Mouse (Mus musculus) spleen, postnatal 14 days (tissue): ENCODE results near the gene Ahsa2.
A peak's percentile ranks its signal among the peaks of the same experiment; 100 is the strongest.
"Not testable (repeated sequence)": the region's sequence is repeated elsewhere in the genome, so short reads cannot be mapped to it uniquely, and the experiment has no call there.

Source experiments
- DNase-seq, 2 experiments: peaks; one replicate each; pipeline ENCODE4 v3.0.0; 2021 to 2022; ENCODE audit warnings: low spot score in 2 of 2

Ahsa2 gene

DNA sequence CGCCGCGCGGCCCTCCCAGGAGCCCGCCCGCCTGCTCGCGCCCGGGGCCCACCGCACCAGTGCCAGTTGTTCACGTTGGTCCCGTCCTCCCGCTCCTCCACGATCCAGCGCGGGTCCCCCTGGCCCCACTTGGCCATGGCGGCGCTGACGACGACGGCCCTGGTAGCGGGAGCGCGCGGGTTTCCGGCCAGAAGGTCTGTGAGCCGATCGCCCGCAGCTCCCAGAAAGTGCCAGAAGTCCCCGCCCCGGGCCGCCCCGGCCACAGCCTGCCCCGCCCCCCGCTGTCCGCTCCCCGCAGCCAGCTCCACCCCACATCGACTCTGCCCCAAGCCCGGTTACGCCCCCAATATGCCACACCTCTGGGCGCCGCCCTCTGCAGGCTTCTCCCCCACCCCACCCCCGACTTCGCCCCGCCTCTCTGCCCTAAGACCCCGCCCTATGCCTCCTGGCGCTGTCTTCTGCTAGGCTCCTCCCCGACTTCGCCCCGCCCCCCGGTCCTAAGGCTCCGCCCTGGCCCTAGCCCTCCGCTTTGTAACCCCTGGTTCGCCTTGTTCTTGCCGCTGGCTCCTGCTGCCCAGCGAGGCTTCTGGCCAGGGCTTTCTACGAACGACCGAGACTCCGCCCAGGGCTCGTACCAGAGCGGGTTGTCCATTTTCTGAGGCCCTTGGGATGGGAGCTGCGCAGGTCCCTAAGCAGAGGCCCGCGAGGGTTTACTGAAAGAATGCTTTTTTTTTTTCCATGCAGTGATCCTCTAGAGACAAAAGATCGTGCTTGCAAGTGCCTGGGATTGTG lies at the start of gene Ahsa2:
Gene Ahsa2, minus strand, starts transcription at position 313 of the 792 bp plus-strand sequence.
- DNase-seq: peak; percentile 95 to 96

DNA sequence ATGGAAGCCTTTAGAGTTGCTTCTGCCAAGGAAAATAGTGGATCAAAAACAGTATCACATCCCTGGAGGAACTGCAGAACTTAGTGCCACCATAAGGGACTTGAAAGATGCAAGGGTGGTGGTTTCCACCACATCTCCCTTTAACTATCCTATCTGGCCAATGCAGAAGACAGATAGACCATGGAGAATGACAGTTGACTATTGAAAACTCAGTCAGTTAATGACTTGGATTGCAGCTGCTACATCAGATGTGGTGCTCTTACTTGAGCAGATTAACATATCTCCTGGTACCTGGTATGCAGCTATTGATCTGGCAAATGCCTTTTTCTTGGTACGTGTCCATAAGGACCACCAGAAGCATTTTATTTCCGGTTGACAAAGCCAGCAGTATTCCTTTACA lies 39.6 kb upstream of the Ahsa2 start:
- no peak for DNase-seq

DNA sequence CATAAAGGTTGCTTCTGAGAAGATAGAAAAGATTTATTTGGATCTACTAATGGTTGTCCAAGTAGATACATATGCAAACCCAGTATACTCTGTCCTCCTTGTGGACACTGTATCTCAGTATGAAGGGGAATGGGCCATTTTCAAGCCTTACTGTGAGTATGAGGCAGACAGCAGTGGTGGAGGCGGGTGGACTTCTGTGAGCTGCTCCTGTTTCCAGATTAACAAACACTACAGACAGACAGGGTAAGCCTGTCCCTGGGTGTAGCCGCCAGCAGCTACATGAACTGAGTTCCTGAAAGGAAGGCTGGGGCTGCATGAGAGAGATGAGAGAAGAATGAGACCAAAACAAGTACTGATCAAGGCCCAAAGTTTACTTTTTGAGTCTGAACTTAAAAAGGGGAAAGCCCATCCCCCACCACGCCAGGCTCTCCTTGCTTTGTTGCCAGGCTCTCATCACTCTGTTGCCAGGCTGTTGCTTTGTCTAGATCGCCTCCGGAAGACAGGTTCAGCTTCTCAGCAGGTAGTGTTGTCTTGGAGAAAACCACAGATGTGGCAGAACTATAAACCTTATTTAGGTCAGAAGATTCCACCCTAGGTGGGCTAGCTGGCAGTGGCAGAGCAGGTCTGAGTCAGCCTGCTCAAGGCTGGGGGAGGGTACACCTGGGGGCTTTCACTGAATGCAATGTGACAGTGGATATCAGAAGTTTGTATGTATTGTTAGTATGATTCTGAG lies 22.8 kb upstream of the Ahsa2 start, which contains the start of gene 1700093K21Rik:
Gene 1700093K21Rik, minus strand, starts transcription at position 683 of the 733 bp plus-strand sequence.
- no peak for DNase-seq

DNA sequence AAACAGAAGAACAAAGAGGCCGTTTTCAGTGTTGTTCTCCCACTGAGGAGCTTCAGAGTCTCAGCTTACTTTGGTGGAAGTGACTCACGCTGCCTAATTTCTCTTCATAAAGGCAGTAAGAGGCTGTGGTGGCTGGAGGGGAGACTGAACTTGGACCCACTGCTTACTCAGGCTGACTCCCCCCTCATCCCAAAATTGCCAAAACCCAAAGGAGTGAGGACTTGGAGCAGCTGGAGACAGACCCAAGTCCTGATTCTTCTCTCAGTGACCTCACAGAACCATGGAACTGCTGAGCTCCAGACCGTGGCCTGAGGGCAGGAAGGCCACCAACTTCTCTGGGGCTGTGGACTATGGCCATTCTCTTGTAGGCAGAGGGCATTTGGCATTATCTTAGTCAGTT lies 21.2 kb upstream of the Ahsa2 start:
- no peak for DNase-seq

DNA sequence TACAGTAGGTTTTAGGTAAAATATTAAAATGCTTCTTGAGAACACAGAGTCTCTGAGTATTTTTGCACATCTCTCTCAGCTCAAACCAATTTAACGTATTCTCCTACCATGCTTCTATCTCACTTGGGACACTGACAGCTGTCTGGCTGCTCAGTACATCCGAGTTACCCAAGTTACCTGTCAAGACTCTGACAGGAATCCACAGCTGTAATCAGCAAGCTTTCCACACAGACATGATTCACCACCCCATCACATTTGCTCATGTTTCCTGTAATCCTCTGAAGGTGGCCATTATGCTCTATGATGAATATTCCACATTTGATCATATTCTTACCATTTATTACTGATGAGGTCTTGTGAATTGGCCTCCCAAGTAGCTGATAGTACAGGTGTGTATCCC lies 17.5 kb upstream of the Ahsa2 start:
- DNase-seq: no peak

DNA sequence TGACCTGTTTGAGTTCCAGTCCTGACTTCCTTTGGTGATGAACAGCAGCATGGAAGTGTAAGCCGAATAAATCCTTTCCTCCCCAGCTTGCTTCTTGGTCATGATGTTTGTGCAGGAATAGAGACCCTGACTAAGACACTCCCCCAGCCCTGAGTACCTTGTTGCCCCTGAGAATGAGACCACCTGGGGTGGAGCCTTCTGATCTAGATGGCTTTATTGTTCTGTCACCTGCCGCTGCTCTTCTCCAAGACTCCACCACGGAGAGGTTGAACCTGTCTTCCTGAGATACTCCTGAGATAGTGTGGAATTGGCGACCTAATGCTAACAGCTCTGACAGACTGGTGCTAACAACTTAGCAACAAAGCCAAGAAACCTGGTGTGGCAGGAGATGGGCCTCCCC lies 17.0 kb upstream of the Ahsa2 start:
- DNase-seq: not testable (repeated sequence)

DNA sequence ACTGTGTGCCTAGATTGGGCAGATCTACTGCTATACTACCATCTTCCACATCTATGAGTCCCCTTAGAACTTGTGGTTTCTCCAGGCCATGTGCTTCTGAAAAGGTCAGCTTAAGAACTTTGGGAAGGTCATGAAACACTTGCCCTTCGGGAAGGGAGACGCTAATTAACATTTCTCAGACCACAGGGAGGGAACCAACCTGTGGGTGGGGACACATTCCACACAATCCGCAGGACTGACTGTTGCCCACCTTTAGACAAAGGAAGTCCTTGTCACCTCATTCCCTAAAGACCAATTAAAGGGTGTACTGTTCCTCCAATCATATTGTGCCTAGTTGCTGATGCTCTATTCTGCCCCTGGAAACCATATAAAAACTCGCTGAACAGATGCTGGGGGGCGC lies 7.0 kb upstream of the Ahsa2 start:
- DNase-seq: not testable (repeated sequence)

DNA sequence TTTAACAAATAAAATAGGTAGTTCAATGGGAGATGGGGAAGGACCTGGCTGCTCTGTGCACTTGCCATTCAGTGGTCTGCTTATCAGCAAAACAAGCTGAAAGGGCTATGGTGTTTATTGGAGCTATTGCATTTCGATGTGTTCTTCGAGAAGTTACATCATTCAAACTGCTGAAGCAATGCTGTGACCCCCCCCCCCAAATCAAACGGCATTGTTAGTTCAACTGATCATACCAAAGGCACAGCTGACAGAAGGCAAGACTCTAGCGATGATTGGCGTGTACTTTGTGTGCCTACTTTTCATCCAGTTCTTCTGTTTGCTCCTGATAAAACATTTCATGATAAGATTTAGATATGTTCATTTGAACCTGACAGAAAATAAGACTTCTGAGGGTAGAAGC lies 779 bp upstream of the Ahsa2 start:
- no peak for DNase-seq

DNA sequence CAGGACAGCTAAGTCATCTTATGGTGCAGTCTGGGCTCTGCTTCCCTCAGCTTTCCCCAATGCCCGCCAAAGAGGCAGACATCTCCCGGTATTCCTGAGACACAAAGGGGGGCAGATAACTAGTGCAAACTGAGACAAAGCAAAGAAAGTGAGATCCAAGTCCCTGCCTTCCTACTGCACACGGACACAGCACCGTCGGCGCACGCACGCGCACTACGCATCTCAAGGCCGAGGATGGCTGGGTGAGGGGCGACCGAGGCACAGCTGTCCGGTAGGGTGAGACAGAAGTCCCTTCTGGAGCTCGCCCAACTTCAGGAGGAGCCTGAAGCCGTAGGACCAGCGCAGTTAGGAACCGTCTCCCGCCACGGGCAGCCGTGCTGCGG lies 504 bp downstream of the Ahsa2 start:
- DNase-seq: no peak

DNA sequence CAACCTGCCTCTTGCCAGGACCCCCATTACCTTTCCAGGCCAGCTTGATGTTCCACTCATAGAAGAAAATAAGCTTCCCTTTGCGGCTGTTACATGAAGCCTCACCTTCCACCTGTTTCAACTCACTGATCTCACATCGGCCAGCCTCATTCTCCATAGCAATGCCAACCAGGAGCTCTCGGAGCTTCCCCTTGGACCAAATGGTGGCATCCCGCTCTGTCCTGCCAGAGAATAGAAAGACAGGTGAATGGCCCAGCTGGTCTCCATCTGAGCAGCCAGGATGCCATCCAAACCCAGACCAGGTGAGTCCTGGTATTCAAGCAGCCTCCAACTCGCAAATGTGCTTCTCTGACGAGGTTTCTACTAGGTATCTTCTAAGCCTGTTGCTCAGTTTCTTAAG lies 1.2 kb downstream of the Ahsa2 start:
- no peak for DNase-seq

DNA sequence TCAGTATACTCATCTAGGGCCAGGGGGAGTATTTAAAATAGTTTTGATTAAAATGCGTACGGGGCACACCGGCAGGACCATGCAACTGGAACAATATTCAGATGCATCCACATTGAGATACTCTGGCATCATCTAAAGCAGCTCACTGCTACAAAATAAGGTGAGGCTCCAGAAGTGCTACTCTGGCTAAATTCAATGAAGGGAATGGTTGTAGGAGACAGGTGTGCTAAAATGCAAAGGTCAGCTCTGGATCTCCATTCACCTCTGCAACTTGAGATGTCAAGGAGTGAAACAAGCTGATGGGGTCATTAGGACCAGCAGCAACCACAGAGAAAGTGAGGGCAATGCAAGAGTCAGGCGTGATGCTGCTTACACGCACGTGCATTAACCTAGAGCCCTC lies 2.6 kb downstream of the Ahsa2 start:
- DNase-seq: no peak

DNA sequence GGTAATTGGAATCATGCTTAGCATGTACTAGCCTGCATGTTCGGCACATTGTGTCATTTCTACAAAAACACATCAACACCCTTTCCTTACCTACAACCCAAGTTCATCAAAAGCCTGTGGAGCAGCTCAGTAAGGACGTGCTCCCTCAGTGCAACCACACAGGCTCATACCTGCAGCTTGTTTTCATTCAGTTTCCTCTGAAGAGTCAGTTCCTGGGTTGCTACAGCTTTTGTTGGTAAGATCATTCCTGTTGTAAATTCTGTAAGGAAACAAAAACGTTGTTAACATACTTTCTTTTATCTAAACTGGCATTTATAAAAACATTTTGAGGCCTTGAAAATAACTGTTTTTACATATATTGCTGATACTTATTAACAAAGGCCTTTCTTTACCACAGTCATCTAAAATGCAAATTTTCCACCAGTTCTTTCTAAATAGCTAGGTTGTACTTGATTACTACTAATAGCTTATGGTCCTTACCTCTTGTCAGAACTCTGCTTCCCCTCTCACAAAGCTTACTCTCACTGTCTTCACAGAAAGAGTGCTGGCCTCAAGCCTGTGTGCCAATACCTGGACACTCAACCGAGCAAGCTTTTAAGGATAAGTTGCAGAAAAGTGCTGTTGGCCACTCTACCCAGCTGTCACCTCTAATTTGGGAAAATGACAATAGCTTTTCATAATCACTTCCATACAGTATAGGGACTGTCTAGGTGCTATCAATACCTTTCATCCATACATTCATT lies 5.6 kb downstream of the Ahsa2 start:
- no peak for DNase-seq

DNA sequence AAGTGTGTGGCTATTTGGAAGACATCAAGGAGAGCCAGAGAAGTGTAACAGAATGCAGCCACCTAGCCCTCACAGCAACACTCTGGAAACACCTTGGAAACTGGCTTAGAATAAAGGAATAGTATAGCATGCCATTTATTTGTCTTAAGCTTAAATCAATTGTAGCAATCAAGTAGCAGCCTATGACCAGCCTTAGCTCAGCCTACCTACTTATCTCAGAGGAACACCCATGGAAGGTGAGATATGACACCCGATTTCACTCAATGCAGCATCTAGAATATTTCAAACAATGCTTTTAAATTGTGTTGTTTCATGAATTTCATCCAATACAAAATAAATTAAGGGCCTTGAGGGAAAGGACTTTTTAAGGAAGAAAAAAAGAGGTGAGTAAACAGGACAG lies 7.9 kb downstream of the Ahsa2 start:
- DNase-seq: no peak

DNA sequence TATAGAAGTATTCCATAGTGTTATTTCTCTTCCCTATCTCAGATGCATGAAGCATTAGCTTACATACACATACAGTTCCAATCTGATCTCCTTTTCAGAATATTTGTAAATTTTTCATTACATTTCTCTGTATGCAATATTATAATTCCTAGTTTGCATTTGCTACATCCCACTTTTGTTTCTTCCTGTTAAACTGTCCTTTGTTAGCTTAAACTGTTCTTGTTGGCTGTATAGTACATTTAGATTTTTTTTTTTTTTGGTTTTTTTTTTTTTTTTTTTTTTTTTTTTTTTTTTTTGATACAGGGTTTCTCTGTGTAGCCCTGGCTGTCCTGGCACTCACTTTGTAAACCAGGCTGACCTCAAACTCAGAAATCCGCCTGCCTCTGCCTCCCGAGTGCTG lies 32.0 kb downstream of the Ahsa2 start:
- DNase-seq: not testable (repeated sequence)
